Mouse (Mus musculus): ENCODE data around the gene Tmem252.

DNA sequence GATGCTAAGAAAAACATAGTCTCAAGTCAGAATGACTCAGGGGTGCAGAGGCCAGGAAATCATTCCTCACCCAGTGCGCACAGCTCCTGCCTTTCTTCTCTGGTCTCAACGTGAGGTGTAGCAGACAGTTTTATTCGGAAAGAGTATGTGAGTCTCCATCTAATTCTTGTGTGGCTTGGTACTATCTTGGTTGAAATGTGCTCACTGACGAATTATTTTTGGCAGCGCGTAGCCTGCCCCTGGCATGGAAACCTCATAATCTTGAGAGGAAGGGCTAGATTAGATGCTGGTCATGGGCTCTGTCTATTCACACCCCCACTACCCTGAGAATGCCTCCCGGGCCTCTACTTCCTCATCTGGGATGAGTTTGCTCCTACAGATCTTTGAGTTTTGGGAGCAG lies 34.2 kb downstream of the Tmem252 start:
- TF ChIP-seq CHD2 (IDR thresholded peaks at IDR 0.05; ENCODE audit: low read depth, low read length) (no peak), ZC3H11A (IDR thresholded peaks at IDR 0.05; ENCODE audit: borderline replicate concordance, low read depth, low read length) (no peak), ZNF384 (IDR thresholded peaks at IDR 0.05; ENCODE audit: low read depth, low read length) (no peak), MAFK (IDR thresholded peaks at IDR 0.05; ENCODE audit: insufficient read depth, low read depth, low read length) (no peak)

Measured in ES-E14 (cell line).